Mouse (Mus musculus) cortical plate, adult 2 months (tissue): Measurements from ENCODE around the gene Tbcel.

Experiments
- CTCF ChIP-seq: fragments of 200-500 bp; IDR thresholded peaks from 2 replicates; pipeline ENCODE4 v1.5.1; 2011; ENCODE audit warnings: mild to moderate bottlenecking, control low read depth, low read length; ENCODE audit not compliant: insufficient read depth; ENCODE audit errors: extremely low read depth
- POLR2A ChIP-seq: fragments of 200-500 bp; IDR thresholded peaks from 2 replicates; pipeline ENCODE4 v1.6.1; 2011; ENCODE audit warnings: mild to moderate bottlenecking, low read length, control low read depth; ENCODE audit not compliant: insufficient read depth; ENCODE audit errors: extremely low read depth

DNA sequence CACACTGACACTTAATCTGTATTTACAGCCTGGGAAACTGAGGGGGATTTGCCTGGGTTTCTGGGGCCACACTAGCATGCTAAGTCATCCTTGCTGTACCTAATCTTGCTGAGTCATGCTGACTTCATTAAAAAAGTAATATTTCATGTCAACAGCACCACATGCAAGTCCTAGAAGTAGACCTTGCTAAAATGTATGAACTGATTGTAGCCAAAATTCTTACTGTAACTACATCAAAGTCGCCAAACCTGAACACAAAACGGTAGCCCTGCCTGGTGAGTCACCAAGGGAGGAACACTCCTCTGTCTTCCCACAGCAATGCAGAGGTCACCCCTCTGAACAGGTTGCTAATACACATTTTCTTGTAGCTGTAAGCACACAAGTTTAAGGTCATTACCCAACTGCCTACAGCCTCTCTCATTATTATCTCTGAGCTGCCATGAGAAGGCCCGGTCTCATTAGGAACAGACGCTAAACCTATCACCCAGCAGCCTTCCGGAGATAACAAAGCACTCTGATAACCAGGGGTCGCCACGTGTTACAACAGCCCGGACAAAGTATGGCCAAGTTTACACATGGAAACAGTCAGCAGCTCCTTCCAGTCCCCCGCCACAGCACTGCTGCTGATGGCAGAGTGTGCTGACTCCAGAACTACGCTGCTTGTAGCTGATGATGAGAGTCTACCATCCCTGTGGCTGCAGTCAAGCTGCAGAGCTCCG lies 46.1 kb downstream of the Tbcel start:
- TF ChIP-seq POLR2A, result no peak
- TF ChIP-seq CTCF, result no peak
